Mouse (Mus musculus) urinary bladder, postnatal 10 days (tissue): ENCODE data around the gene AU021092.
"Not testable (repeated sequence)": the region's sequence is repeated elsewhere in the genome, so short reads cannot be mapped to it uniquely, and the experiment has no call there.

Source experiments
- DNase-seq: peaks from one replicate; pipeline ENCODE4 v3.0.0; 2022; ENCODE audit warnings: low spot score

The AU021092 gene

GRCm38 (mm10) chr16:5222140-5222539, at the start of gene AU021092:
TSS of gene AU021092 (minus strand) at chr16:5222299.
- no peak for DNase-seq

- no peak for DNase-seq
Measured at GRCm38 (mm10) chr16:5271411-5272035, 49.4 kb upstream of the AU021092 start.

- no peak for DNase-seq
Measured at GRCm38 (mm10) chr16:5263926-5264325, 41.8 kb upstream of the AU021092 start.

- no peak for DNase-seq
Measured at GRCm38 (mm10) chr16:5263156-5263555, 41.1 kb upstream of the AU021092 start.

GRCm38 (mm10) chr16:5255779-5256496, 33.8 kb upstream of the AU021092 start, which contains the start of gene Eef2kmt:
TSS of gene Eef2kmt (minus strand) at chr16:5255983.
- DNase-seq: peak; percentile 90

- no peak for DNase-seq
Measured at GRCm38 (mm10) chr16:5255081-5255740, 33.1 kb upstream of the AU021092 start.

GRCm38 (mm10) chr16:5254346-5255025, 32.4 kb upstream of the AU021092 start:
- DNase-seq: no peak

- no peak for DNase-seq
Measured at GRCm38 (mm10) chr16:5252260-5252659, 30.2 kb upstream of the AU021092 start.

GRCm38 (mm10) chr16:5250891-5251290, 28.8 kb upstream of the AU021092 start:
- DNase-seq: no peak

- DNase-seq: no peak
Measured at GRCm38 (mm10) chr16:5244411-5244810, 22.3 kb upstream of the AU021092 start.

GRCm38 (mm10) chr16:5242882-5243281, 20.8 kb upstream of the AU021092 start:
- DNase-seq: no peak

- DNase-seq: no peak
Measured at GRCm38 (mm10) chr16:5242355-5242754, 20.3 kb upstream of the AU021092 start.

- peak; percentile 77 for DNase-seq
Measured at GRCm38 (mm10) chr16:5233418-5234313, 11.6 kb upstream of the AU021092 start, which contains the start of gene Alg1. TSS of gene Alg1 (plus strand) at chr16:5233621.

GRCm38 (mm10) chr16:5232982-5233381, 10.9 kb upstream of the AU021092 start:
- DNase-seq: no peak

- not testable (repeated sequence) for DNase-seq
Measured at GRCm38 (mm10) chr16:5228103-5228502, 6.0 kb upstream of the AU021092 start.

- DNase-seq: not testable (repeated sequence)
Measured at GRCm38 (mm10) chr16:5227501-5227900, 5.4 kb upstream of the AU021092 start.

GRCm38 (mm10) chr16:5226534-5226933, 4.4 kb upstream of the AU021092 start:
- not testable (repeated sequence) for DNase-seq

- no peak for DNase-seq
Measured at GRCm38 (mm10) chr16:5221403-5221802, 696 bp downstream of the AU021092 start.

- no peak for DNase-seq
Measured at GRCm38 (mm10) chr16:5217341-5218133, 4.6 kb downstream of the AU021092 start.

- no peak for DNase-seq
Measured at GRCm38 (mm10) chr16:5216686-5217085, 5.4 kb downstream of the AU021092 start.
